Mouse (Mus musculus) lung, adult 2 months (tissue): ENCODE data around the gene Spag9.

Experiments
- CTCF ChIP-seq: fragments of 200-500 bp; IDR thresholded peaks from 2 replicates; pipeline ENCODE4 v1.5.1; 2011; ENCODE audit warnings: mild to moderate bottlenecking, low read length, control low read depth; ENCODE audit not compliant: insufficient read depth
- POLR2A ChIP-seq: fragments of 200-500 bp; IDR thresholded peaks from 2 replicates; pipeline ENCODE4 v1.6.1; 2011; ENCODE audit warnings: low read depth, mild to moderate bottlenecking, control low read depth, low read length, borderline replicate concordance; ENCODE audit errors: extremely low read depth

GRCm38 (mm10) chr11:94158521-94158920 lies 162.6 kb downstream of the Spag9 start:
- TF ChIP-seq CTCF = no peak
- no peak for TF ChIP-seq POLR2A
